Mouse (Mus musculus) cerebellum, adult 9-10 months (tissue): ENCODE measurements around the gene Tvp23a.
A peak's percentile ranks its signal among the peaks of the same experiment; 100 is the strongest.

Experiments
- DNase-seq: peaks from one replicate; pipeline ENCODE4 v3.0.0; 2022

Gene Tvp23a

GRCm38 (mm10) chr16:10452445-10452896, 5.3 kb upstream of the Tvp23a start:
- DNase-seq, result peak; percentile 27

GRCm38 (mm10) chr16:10451906-10452305, 4.7 kb upstream of the Tvp23a start:
- no peak for DNase-seq

GRCm38 (mm10) chr16:10448931-10449330, 1.8 kb upstream of the Tvp23a start:
- no peak for DNase-seq

GRCm38 (mm10) chr16:10447781-10448180, 619 bp upstream of the Tvp23a start:
- DNase-seq, result peak; percentile 15

GRCm38 (mm10) chr16:10446573-10447263, 444 bp downstream of the Tvp23a start:
- peak; percentile 39 for DNase-seq

GRCm38 (mm10) chr16:10443723-10444122, 3.4 kb downstream of the Tvp23a start:
- no peak for DNase-seq

GRCm38 (mm10) chr16:10441761-10442160, 5.4 kb downstream of the Tvp23a start:
- no peak for DNase-seq

GRCm38 (mm10) chr16:10441328-10441727, 5.8 kb downstream of the Tvp23a start:
- no peak for DNase-seq

- DNase-seq, result no peak
These were observed 9.1 kb downstream of the Tvp23a start for GRCm38 (mm10) chr16:10438055-10438454.

GRCm38 (mm10) chr16:10436166-10436565, 11.0 kb downstream of the Tvp23a start:
- no peak for DNase-seq

- DNase-seq, result no peak
These were observed 13.8 kb downstream of the Tvp23a start for GRCm38 (mm10) chr16:10433344-10433743.

GRCm38 (mm10) chr16:10432387-10432786, 14.8 kb downstream of the Tvp23a start:
- DNase-seq, result no peak

GRCm38 (mm10) chr16:10431911-10432310, 15.3 kb downstream of the Tvp23a start:
- DNase-seq, result no peak

- no peak for DNase-seq
These were observed 26.6 kb downstream of the Tvp23a start for GRCm38 (mm10) chr16:10420447-10421054.

GRCm38 (mm10) chr16:10417723-10418259, 29.4 kb downstream of the Tvp23a start:
- DNase-seq, result no peak

- DNase-seq, result peak; percentile 32
These were observed 30.3 kb downstream of the Tvp23a start for GRCm38 (mm10) chr16:10416866-10417265.

- peak; percentile 86 for DNase-seq
These were observed 31.2 kb downstream of the Tvp23a start for GRCm38 (mm10) chr16:10415976-10416375.

GRCm38 (mm10) chr16:10411764-10412746, 35.1 kb downstream of the Tvp23a start, which contains the start of gene Nubp1:
Nubp1 (plus strand) TSS chr16:10411948.
- DNase-seq, result peak; percentile 95

GRCm38 (mm10) chr16:10399160-10399559, 48.0 kb downstream of the Tvp23a start:
- DNase-seq, result peak; percentile 84

- no peak for DNase-seq
These were observed 48.4 kb downstream of the Tvp23a start for GRCm38 (mm10) chr16:10398755-10399154.

- DNase-seq, result peak; percentile 59
These were observed 52.2 kb downstream of the Tvp23a start, which contains the start of gene Tekt5 for GRCm38 (mm10) chr16:10394699-10395540. Tekt5 (minus strand) TSS chr16:10395490.

- DNase-seq, result no peak
These were observed 54.6 kb downstream of the Tvp23a start for GRCm38 (mm10) chr16:10392587-10392986.
